Mouse (Mus musculus) R1 (cell line): ENCODE measurements around the gene Dcaf1.

Experiments
- DNase-seq: peaks from one replicate; pipeline ENCODE4 v3.0.0-alpha.2; 2018; ENCODE audit warnings: low read depth, low spot score

The Dcaf1 gene

GRCm38 (mm10) chr9:106879471-106879870 lies 57.8 kb downstream of the Dcaf1 start:
- DNase-seq = no peak

- DNase-seq = no peak
These were observed 59.5 kb downstream of the Dcaf1 start for GRCm38 (mm10) chr9:106881071-106881755.

DNA sequence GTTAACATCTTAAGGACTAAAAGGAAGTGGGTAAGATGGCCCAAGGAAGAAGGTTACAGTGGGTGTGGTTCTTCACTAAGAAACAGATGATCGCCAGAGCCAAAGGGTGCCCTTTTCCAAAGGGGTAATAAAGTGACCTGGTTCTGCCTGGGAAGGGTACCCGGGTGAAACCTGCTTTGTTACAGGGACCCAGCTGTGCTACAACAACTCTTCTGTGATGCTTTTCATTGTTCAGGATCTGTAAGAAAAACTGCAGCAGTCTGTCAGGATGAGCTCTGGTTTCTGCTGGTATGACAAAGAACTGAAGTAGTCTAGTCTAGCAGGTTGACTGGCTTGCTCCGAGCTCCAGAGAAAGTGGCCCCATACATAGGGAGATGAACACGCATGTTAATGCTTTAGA lies 60.5 kb downstream of the Dcaf1 start:
- DNase-seq = no peak

- no peak for DNase-seq
These were observed 61.4 kb downstream of the Dcaf1 start for GRCm38 (mm10) chr9:106883085-106883484.

- peak; percentile 52 for DNase-seq
These were observed 62.6 kb downstream of the Dcaf1 start for GRCm38 (mm10) chr9:106884306-106884705.

DNA sequence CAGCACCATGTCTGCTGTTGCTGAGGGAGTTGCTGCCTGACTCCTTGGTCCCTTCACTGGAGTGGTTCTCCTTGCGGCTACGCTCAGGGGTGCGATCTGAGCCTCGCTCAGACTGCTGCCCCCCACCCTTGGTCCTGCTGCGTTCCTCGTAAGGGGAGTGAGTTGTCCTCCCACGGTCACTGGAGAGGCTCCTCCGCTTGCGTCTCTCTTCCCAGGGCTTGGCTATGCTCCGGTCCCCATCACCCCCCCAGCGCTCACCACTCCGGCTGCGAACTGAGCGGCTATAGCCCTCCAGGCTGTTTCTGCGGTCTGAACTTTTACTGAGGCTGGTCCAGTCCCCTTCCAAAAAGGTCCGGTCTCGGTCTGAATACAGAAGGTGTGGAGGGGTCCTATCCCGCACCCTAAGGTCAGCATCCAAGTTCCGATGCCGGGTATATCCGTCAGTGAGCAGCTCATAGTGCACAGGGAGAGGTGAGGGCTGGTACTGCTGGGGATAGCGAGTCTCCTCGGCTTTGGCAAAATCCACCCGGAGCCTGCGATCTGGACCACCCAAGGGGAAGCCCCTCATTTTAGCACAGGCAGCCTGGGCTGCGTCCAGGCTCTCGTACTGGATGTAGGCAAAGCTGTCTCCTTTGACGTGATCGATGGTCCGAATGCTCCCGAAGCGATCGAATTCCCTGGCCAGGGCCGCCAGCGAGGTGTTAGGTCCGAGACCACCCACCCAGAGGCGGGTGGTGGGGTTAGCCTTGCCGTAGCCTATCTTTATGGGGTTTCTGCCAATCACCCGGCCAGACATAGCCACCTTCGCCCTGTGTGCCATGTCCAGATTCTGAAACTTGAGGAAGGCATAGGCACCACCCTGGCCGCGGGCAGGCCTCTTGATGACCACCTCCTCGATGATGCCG lies 63.6 kb downstream of the Dcaf1 start:
- DNase-seq = no peak

DNA sequence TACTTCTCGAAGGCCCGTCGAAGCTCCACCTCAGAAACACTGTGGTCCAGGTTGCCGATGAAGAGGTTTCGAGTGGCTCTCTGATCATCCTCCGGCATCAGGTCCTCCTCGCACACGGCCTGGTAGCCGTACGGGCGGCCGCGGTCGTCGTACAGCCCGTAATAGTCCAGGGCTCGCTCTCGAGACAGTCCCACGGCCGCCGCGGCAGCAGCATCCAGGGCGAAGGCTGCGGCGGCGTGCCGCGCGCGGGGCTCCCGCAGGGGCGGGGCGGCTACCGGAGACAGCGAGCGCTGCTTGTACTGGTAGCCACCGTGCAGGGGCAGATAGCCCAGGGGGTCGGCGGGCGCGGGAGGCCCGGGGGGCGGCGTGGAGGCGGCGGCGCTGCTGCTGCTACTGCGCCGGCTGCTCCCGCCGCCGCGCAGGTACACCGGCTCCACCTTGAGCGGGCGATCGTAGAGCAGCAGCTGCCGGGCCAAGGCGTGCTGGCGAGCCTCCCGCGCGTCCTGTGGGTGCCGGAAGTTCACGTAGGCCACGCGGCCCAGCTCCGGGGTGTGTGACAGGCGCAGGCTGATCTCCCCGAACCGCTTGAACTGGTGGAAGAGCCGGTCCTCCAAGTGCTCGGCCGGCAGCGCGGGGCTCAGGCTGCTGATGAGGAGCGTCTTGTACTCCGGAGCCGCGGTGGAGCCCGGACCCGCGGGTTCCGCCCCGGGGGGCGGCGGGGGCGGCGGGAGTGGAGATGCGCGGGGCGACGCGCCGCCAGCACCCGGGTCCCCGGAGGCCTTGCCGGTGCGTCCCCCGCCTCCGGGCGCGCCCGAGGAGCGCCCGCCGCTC lies 64.4 kb downstream of the Dcaf1 start:
- DNase-seq = peak; percentile 52

DNA sequence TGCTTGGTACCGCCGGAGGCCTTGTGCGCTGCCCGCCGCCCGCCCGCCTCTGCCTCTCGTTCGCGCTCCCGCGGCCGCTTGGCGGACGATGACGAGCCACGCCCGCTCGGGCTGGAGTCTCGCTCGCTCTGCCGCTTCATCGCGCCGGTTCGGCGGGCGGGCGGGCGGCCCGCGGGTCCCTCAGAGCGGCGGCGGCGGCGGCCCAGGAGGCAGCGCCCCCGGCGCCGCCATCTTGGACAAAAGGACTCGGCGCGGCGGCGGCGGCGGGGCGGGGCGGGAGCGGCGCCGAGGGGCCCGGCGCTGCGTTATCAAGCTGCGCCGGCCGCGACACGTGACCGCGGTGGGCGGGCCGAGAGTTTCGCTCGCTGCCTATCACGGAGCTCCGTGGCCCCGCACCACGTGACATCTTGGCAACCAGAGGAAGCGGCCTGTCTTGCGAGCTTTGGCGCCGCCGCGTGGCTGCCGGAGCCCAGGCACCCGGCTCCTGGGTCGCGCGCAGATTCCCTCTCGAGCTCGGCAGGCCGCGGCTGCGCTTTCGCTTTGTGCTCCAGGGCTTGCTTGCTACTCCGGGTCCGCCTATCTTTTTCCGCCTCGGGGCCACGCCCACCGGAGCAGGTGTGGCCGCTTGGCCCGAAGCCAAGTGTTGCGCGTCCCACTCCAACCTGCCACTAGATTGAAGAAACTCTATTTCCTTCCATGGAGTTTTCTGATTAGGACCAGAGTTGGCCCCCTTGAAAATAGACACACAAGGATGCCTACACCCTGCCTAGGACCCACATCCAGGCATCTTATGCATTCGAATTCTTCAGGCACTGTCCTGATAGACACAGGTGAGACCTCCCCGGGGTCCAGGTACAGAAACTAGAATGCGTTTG lies 65.4 kb downstream of the Dcaf1 start, which contains the start of gene Rbm15b:
Gene Rbm15b (minus strand): TSS at position 601 of the 875 bp plus-strand sequence.
- DNase-seq = peak; percentile 98

DNA sequence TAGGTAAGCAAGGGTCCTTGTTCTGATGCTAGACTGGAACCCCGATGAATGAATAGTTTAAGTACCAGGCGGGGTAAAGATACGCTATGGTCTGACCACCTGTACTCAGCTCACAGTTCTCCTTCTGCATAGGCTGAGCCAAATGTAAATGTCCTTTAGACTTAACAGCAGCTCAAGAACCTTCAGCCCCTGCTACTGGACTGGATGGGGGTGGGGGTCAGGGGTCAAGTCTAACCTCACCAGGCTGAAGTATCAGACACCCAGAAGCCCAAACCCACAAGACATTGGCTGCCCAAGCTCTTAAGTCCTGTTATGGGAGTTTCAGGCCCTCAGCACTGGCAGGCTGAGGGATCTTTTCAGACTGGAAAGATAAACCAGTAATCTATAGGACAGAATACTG lies 66.7 kb downstream of the Dcaf1 start:
- no peak for DNase-seq

DNA sequence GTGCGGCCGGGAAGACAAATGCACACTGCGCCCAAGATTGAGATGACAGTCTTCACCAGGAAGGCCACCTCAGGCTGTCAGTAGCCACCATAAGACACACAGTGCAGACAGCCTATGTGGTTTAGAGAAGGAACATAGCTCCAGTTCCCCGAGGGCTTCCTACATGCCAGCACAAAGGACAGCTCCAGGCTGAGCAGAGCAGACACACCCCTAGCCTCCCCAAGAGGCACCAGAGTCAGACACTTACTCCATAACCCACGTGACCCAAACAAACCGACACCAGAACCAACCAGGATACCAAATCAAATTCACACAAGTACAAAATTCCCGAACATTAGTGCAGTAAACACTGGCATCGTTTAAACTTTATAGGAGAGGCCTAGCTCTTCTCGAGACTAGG lies 67.6 kb downstream of the Dcaf1 start:
- peak; percentile 66 for DNase-seq

GRCm38 (mm10) chr9:106890496-106891240 lies 69.0 kb downstream of the Dcaf1 start:
- no peak for DNase-seq

GRCm38 (mm10) chr9:106891341-106891741 lies 69.7 kb downstream of the Dcaf1 start:
- peak; percentile 33 for DNase-seq

DNA sequence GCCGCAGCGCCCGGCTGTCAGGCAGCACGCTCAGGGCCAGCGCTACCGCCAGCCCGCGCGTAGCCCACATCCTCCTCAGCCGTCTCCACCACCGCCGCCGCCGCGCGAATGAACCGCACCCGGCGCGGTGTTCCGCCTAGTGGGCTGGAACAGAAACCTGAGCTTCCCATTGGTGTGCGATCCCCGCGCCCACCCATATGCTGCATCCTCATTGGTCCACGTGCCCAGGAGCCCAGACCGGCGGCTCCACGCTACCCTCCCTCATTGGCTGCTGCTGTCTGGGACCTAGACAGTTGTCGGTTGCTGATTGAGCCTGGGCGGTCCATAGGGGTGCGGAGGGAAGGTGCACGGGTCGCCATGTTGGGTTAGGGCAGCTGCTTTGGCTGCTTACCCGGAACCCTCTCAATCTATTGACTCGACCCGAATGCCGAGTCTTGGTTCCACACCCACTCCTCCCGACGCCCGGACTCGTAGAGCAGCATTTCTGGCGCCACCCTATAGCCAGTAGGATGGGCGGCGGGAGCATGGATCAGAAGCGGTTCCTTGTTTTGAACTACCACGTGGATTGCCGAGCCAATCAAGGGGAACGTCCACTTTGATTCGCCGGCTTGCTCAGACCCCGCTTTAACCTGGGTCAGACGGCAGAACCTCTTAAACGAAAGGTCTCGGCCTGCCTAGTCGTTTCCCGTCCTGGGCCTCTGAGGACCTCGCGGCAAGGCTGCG lies 70.3 kb downstream of the Dcaf1 start, which contains the start of gene Manf:
Gene Manf (minus strand): TSS at position 151 of the 723 bp plus-strand sequence.
- peak; percentile 99 for DNase-seq

- DNase-seq = no peak
These were observed 70.8 kb downstream of the Dcaf1 start for GRCm38 (mm10) chr9:106892552-106892875.

DNA sequence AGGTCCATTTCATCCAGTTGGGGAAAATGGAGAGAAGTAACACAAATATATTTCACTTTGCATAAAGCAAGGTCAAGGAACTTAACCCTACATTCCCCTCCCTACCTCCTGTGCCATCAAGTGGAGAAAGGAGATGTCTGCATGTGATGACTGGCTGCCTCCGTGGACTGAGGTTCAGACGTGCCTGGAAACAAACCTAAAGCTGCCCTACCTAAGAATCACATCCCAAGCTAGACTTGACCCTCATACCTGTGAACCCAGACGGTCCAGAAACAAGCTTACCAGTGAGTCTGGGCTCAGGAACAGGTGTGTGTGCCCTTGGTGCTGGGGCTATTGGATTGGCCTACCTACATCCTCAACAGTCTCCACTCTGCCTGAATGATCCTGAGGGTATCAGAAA lies 71.7 kb downstream of the Dcaf1 start:
- no peak for DNase-seq

GRCm38 (mm10) chr9:106898901-106899300 lies 77.2 kb downstream of the Dcaf1 start:
- DNase-seq = no peak

GRCm38 (mm10) chr9:106901596-106901995 lies 79.9 kb downstream of the Dcaf1 start:
- DNase-seq = no peak

GRCm38 (mm10) chr9:106903099-106903790 lies 81.6 kb downstream of the Dcaf1 start:
- DNase-seq = no peak

- DNase-seq = peak; percentile 74
These were observed 82.1 kb downstream of the Dcaf1 start for GRCm38 (mm10) chr9:106903791-106904134.
